Mouse (Mus musculus) forebrain, embryonic 16.5 days (tissue): ENCODE data around the gene Gtpbp3. TPM values are rescaled to one million over a fixed set of nuclear protein-coding genes. Genes with fewer than 3 reads are reported as not detected.
"Not testable (repeated sequence)": the region's sequence is repeated elsewhere in the genome, so short reads cannot be mapped to it uniquely, and the experiment has no call there.

Experiments
- ATAC-seq: fragments of 200-750 bp; cut with Nextera tagmentation; 2 replicates; pipeline ENCODE4 v1.8.0; 2017; ENCODE audit warnings: mild to moderate bottlenecking, moderate library complexity
- H3K27ac ChIP-seq: fragments of 300-500 bp; sonication (generic); 2 replicates; pipeline ENCODE4 v1.5.1; 2014; ENCODE audit warnings: low read length, control low read depth
- H3K27me3 ChIP-seq: fragments of 300-500 bp; sonication (generic); replicated peaks from 2 replicates; pipeline ENCODE4 v1.6.1; 2014; ENCODE audit warnings: low read length; ENCODE audit not compliant: control insufficient read depth, insufficient read depth
- H3K36me3 ChIP-seq: fragments of 300-500 bp; sonication (generic); 2 replicates; pipeline ENCODE4 v1.6.1; 2014; ENCODE audit not compliant: control insufficient read depth, insufficient read depth
- H3K4me1 ChIP-seq: fragments of 300-500 bp; sonication (generic); replicated peaks from 2 replicates; pipeline ENCODE4 v1.6.1; 2014; ENCODE audit warnings: low read length; ENCODE audit not compliant: control insufficient read depth, insufficient read depth
- H3K4me2 ChIP-seq: fragments of 300-500 bp; sonication (generic); 2 replicates; pipeline ENCODE4 v1.6.1; 2014; ENCODE audit warnings: mild to moderate bottlenecking, low read length, control low read depth
- H3K4me3 ChIP-seq: fragments of 300-500 bp; sonication (generic); replicated peaks from 2 replicates; pipeline ENCODE4 v1.5.1; 2014; ENCODE audit warnings: mild to moderate bottlenecking, low read length, control low read depth
- H3K9ac ChIP-seq: fragments of 300-500 bp; sonication (generic); replicated peaks from 2 replicates; pipeline ENCODE4 v1.6.1; 2014; ENCODE audit warnings: low read depth, low read length, control low read depth
- H3K9me3 ChIP-seq: fragments of 300-500 bp; sonication (generic); 2 replicates; pipeline ENCODE4 v1.6.1; 2016; ENCODE audit warnings: low read length; ENCODE audit not compliant: control insufficient read depth
- WGBS: fragments of 180-500 bp; shearing (Covaris S2); extraction: QIAGEN DNeasy Blood & Tissue Kit; methylation state at CpG from one replicate; pipeline ENCODE4 v1.1.7; 2014; 5-methylcytosine and 5-hydroxymethylcytosine counted together
- polyA plus RNA-seq: library from polyadenylated mRNA; unstranded; fragments of >200 nt; fragmentation: Nextera tagmentation; extraction: Ambion mirVana; gene quantifications from 2 replicates; pipeline ENCODE4 v1.2.1, GENCODE M21; 2015

Gtpbp3 gene
- polyA plus RNA-seq, 1 experiment from 2014 or later, result 12.1 TPM

DNA sequence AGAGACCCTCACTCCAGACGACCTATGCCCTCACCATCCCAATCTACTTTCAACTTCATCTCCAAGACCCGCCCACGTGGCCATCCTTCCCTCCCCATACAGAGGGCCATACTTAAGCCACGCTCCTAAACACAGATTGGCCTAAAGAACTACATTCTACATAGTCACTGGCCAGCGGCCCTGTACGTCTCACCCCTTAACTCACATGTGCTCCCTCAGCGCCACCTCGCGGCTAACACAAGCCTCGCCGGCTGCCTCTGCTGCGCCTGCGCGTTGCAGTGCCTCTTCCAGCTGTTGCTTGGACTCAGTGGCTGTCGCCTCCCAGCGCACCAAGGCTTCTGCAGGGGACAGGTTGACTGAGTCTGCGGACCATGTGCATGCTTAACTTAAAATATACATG lies 33.7 kb downstream of the Gtpbp3 start:
- ATAC-seq, result peak; percentile 76
- Histone ChIP-seq H3K36me3 (no peaks in the 10 kb centered on the region), H3K4me3 (no peak overlapping the region), H3K27me3 (peaks cover 22% of the 10 kb centered on the region), H3K9me3 (no peaks in the 10 kb centered on the region), H3K4me1 (peaks cover 7% of the 10 kb centered on the region; the same call in 1 of the 2 replicates), H3K27ac (no peak overlapping the region), H3K4me2 (peak overlapping the region; percentile 22; the same call in 1 of the 2 replicates), H3K9ac (no peak overlapping the region)
- WGBS, result 3% methylated on average over 17 of the region's 17 CpGs

DNA sequence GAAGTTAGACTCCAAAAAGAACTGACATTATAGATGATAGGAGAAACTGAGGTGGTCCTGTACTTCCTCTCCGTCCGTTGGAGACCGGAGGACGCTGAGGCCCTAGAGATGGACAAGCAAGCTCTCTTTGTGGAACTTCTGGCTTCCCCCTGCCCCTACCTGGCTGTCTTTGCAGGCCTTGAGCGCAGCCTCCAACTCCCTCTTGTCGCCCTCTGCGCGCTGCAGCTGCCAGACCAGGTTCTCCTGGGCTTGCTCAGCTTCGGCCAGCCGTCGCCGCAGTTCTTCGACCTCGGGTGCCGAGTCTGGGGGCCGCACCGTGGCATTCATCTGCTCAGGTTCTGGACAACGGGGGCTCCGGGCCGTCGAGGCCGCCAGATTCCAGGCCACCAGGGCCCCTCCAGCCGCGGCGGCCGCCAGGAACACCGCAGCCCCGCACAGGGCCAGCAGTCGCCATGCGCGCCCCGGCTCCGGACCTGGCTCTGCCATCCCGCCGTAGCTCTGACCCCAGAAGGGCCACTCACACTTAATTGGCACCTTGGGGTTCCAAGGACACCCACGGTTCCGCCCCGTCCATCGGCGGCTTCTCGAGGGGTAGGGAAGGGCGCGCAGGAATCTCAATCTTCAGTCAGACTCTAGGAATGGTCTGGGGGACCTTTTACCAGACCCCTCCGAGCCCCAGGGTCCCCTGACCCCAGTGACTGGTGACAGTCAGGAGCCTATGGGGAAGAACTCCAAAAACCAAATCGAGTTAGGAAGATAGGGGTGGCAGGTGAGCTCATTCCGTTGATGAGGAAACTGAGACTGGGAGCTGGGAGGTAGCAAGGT lies 37.5 kb downstream of the Gtpbp3 start, which contains the start of gene Ccdc194:
Gene Ccdc194 (minus strand): TSS at position 486 of the 825 bp plus-strand sequence.
- WGBS, result 5% methylated on average over 46 of the region's 46 CpGs
- no peak within 1 kb of the TSS for H3K4me3 ChIP-seq
- no peaks in the 10 kb centered on the region for H3K9me3 ChIP-seq
- ATAC-seq, result no peak
- no peaks in the 10 kb centered on the region for H3K36me3 ChIP-seq
- peaks cover 7% of the 10 kb centered on the region; the same call in 1 of the 2 replicates for H3K4me1 ChIP-seq
- H3K27me3 ChIP-seq, result peaks cover 20% of the 10 kb centered on the region
- H3K9ac ChIP-seq, result no peak within 1 kb of the TSS
- no peak within 1 kb of the TSS for H3K27ac ChIP-seq
- no peak within 1 kb of the TSS for H3K4me2 ChIP-seq

DNA sequence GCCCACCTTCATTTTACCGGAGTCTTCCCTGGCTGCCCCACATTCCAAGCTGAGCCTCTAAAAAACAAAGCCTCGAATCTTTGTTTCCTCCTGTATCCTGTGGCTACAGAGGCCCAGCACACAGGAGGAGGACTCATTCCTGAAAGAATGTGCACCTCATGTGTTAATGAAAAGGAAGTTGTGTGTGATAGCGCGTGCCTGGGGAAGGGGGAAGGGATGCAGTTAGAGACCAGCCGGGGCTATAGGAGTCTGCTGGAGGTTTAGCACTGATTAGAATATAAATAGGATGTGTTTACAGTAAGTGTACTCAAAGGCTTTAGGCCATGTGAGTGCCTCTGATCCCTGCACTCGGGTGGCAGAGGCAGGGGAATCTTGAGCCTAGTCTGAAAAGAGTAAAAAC lies 38.4 kb downstream of the Gtpbp3 start:
- no peaks in the 10 kb centered on the region for H3K9me3 ChIP-seq
- H3K4me2 ChIP-seq, result no peak overlapping the region
- H3K27me3 ChIP-seq, result peaks cover 18% of the 10 kb centered on the region
- H3K4me3 ChIP-seq, result no peak overlapping the region
- WGBS, result 5% methylated on average over 6 of the region's 6 CpGs
- no peak overlapping the region for H3K9ac ChIP-seq
- no peak for ATAC-seq
- H3K4me1 ChIP-seq, result peaks cover 7% of the 10 kb centered on the region; the same call in 1 of the 2 replicates
- no peaks in the 10 kb centered on the region for H3K36me3 ChIP-seq
- no peak overlapping the region for H3K27ac ChIP-seq

- Histone ChIP-seq H3K27ac (no peak overlapping the region), H3K36me3 (no peaks in the 10 kb centered on the region), H3K9me3 (no peaks in the 10 kb centered on the region), H3K27me3 (peaks cover 18% of the 10 kb centered on the region), H3K9ac (no peak overlapping the region), H3K4me3 (no peak overlapping the region), H3K4me2 (no peak overlapping the region), H3K4me1 (0 out of 2 replicates have a peak, but pooled peaks cover 4% of the 10 kb centered on the region)
- WGBS, result 42% methylated on average over 3 of the region's 3 CpGs
- no peak for ATAC-seq
These were observed 39.4 kb downstream of the Gtpbp3 start for GRCm38 (mm10) chr8:71527162-71527870.

DNA sequence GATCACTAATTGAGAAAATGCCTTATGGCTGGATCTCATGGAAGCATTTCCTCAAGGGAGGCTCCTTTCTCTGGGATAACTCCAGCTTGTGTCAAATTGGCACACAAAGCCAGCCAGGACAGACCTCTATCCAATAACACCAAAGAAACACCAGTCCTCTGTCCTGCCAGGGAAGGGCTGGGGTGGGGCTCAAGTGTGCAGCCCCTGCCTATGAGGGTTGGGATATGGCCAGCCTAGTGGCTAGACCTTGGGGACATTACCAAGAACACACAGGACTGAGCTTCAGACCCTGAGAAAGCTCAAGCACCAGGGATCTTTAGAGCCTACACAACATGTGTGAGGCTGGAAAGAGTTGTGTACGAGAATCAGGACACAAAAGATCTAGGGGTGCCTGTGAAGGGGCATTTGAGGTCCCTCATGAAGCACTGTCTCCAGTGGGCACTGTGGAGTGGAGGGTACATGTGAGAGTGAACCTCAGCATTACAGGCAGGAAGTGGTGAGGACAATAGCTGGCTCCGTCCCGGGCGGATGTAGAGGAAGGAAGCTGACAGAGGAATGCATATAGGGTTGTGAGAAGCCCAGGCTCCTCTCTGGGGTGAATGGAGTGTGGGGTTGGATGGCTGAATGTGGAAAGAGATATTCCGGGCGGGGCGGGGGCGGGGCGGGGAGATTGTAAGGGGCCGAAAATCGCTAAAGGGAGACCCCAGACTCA lies 40.6 kb downstream of the Gtpbp3 start:
- ATAC-seq, result no peak
- H3K27ac ChIP-seq, result no peak overlapping the region
- WGBS, result 78% methylated on average over 9 of the region's 11 CpGs
- 0 out of 2 replicates have a peak, but pooled peaks cover 4% of the 10 kb centered on the region for H3K4me1 ChIP-seq
- no peaks in the 10 kb centered on the region for H3K9me3 ChIP-seq
- no peak overlapping the region for H3K4me2 ChIP-seq
- H3K9ac ChIP-seq, result no peak overlapping the region
- H3K27me3 ChIP-seq, result peaks cover 16% of the 10 kb centered on the region
- no peak overlapping the region for H3K4me3 ChIP-seq
- H3K36me3 ChIP-seq, result no peaks in the 10 kb centered on the region

- H3K9ac ChIP-seq, H3K4me1 ChIP-seq, H3K27ac ChIP-seq, ATAC-seq, H3K9me3 ChIP-seq, H3K27me3 ChIP-seq, H3K4me2 ChIP-seq, H3K4me3 ChIP-seq, H3K36me3 ChIP-seq: not testable (repeated sequence)
- WGBS, result 73% methylated on average over 5 of the region's 12 CpGs
These were observed 43.0 kb downstream of the Gtpbp3 start for GRCm38 (mm10) chr8:71530735-71531467.

DNA sequence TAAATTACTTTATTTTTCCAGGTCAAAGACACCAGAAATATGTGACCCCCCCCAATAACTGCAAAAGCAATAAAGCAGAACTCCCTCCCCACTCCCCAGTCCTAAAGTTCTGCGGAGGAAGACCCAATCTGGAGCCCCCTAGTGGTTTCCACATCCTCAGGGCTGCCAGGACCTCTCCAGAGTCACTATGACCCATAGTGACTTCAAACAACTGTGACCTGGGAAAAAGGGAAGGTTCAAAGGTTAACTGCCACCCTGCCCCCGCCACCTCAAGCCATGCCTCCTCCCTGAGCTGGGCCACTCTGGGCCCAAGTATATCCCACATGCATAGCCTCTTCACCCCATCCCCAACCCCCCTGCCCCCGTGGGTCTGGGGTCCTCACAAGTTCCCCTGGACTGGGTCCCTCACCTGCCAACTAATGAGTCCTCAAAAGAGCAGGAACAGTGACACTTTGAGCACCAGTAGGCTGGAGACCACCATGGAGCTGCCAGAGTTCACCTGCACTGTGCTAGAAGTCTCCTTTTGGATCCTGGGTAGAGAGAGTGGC lies 46.4 kb downstream of the Gtpbp3 start:
- Histone ChIP-seq H3K4me2 (no peak overlapping the region), H3K27me3 (peaks cover 12% of the 10 kb centered on the region), H3K4me3 (no peak overlapping the region), H3K36me3 (no peaks in the 10 kb centered on the region), H3K27ac (no peak overlapping the region), H3K9ac (no peak overlapping the region), H3K4me1 (peaks cover 8% of the 10 kb centered on the region), H3K9me3 (no peaks in the 10 kb centered on the region)
- no peak for ATAC-seq
- 40% methylated on average over 3 of the region's 3 CpGs for WGBS

DNA sequence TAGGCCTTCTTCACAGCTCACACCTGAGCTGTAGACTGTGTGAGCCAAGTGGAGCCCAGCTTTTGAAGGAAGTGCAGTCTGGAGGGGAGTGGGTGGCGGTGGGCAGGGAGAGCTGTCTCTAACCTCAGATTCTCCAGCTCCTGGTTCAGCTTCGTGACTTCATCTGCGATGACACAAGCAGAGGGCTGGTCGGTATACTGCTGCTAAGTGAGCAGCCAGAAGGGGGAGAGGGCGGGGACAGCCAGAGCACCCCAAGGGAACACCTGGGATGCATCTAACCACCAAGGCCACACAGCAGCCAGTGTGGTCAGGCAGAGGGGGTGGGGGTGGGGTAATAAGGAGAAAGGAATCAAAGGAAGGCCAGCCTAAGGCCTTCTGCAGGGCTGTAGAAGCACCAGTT lies 47.8 kb downstream of the Gtpbp3 start:
- H3K4me3 ChIP-seq, result no peak overlapping the region
- WGBS, result 70% methylated on average over 5 of the region's 5 CpGs
- H3K36me3 ChIP-seq, result no peaks in the 10 kb centered on the region
- H3K9ac ChIP-seq, result no peak overlapping the region
- no peak for ATAC-seq
- no peak overlapping the region for H3K27ac ChIP-seq
- H3K4me1 ChIP-seq, result peaks cover 8% of the 10 kb centered on the region
- H3K27me3 ChIP-seq, result peaks cover 12% of the 10 kb centered on the region
- H3K9me3 ChIP-seq, result no peaks in the 10 kb centered on the region
- no peak overlapping the region for H3K4me2 ChIP-seq
